Mouse (Mus musculus) C2C12 (cell line): ENCODE data around the gene 9230102O04Rik.

Experiments
- CTCF ChIP-seq: IDR thresholded peaks from one replicate; pipeline ENCODE4 v1.5.1; 2011; ENCODE audit not compliant: control insufficient read depth, insufficient read depth, insufficient read length
- MYOG ChIP-seq: IDR thresholded peaks from one replicate; pipeline ENCODE4 v1.6.1; 2011; ENCODE audit not compliant: control insufficient read depth, insufficient read length; ENCODE audit errors: extremely low read depth

GRCm38 (mm10) chr2:9875220-9875619 is 14.1 kb downstream of the 9230102O04Rik start:
- TF ChIP-seq CTCF: no peak
- no peak for TF ChIP-seq MYOG
